Mouse (Mus musculus) embryonic facial prominence, embryonic 14.5 days (tissue): ENCODE measurements at regions not wholly inside any gene's neighbourhood (a gene's known extent, or its start where the extent isn't known, plus 50 kb on each side); places are given as distances from the start of the nearest gene placed in this dataset.

Experiments used
- ATAC-seq: fragments of 200-750 bp; cut with Nextera tagmentation; 2 replicates; pipeline ENCODE4 v1.8.0; 2017; ENCODE audit warnings: low read depth, moderate number of reproducible peaks, moderate TSS enrichment
- DNase-seq: peaks from one replicate; pipeline ENCODE4 v3.0.0-alpha.2; 2015; ENCODE audit warnings: low spot score
- H3K27ac ChIP-seq: fragments of 300-500 bp; sonication (generic); replicated peaks from 2 replicates; pipeline ENCODE4 v1.5.1; 2014; ENCODE audit warnings: low read depth, mild to moderate bottlenecking, low read length, moderate library complexity
- H3K27me3 ChIP-seq: fragments of 300-500 bp; sonication (generic); replicated peaks from 2 replicates; pipeline ENCODE4 v1.6.1; 2014; ENCODE audit warnings: low read length; ENCODE audit not compliant: control insufficient read depth, insufficient read depth
- H3K36me3 ChIP-seq: fragments of 300-500 bp; sonication (generic); 2 replicates; pipeline ENCODE4 v1.6.1; 2014; ENCODE audit warnings: low read length, mixed read lengths; ENCODE audit not compliant: control insufficient read depth, insufficient read depth
- H3K4me1 ChIP-seq: fragments of 300-500 bp; sonication (generic); 2 replicates; pipeline ENCODE4 v1.6.1; 2014; ENCODE audit warnings: antibody characterized with exemption, low read length; ENCODE audit not compliant: control insufficient read depth, insufficient read depth
- H3K4me2 ChIP-seq: fragments of 300-500 bp; sonication (generic); 2 replicates; pipeline ENCODE4 v1.6.1; 2014; ENCODE audit warnings: low read depth, mild to moderate bottlenecking, low read length, moderate library complexity, mixed read lengths
- H3K4me3 ChIP-seq: fragments of 300-500 bp; sonication (generic); 2 replicates; pipeline ENCODE4 v1.5.1; 2014; ENCODE audit warnings: low read depth, mild to moderate bottlenecking, low read length
- H3K9ac ChIP-seq: fragments of 300-500 bp; sonication (generic); 2 replicates; pipeline ENCODE4 v1.6.1; 2014; ENCODE audit warnings: low read depth, mild to moderate bottlenecking, low read length, moderate library complexity, mixed read lengths
- H3K9me3 ChIP-seq: fragments of 300-500 bp; sonication (generic); 2 replicates; pipeline ENCODE4 v1.6.1; 2016; ENCODE audit warnings: low read length; ENCODE audit not compliant: control insufficient read depth
- WGBS: fragments of 180-500 bp; shearing (Covaris S2); extraction: QIAGEN DNeasy Blood & Tissue Kit; methylation state at CpG from one replicate; pipeline ENCODE4 v1.1.7; 2014; 5-methylcytosine and 5-hydroxymethylcytosine counted together

- no peak overlapping the region for H3K4me3 ChIP-seq
- no peak for DNase-seq
- H3K9me3 ChIP-seq: peaks cover 11% of the 10 kb centered on the region; the same call in 1 of the 2 replicates
- no peak for ATAC-seq
- peaks cover 20% of the 10 kb centered on the region for H3K4me1 ChIP-seq
- H3K27ac ChIP-seq: no peak overlapping the region
- no peaks in the 10 kb centered on the region for H3K36me3 ChIP-seq
- H3K27me3 ChIP-seq: no peaks in the 10 kb centered on the region
- 83% methylated on average over 8 of the region's 8 CpGs for WGBS
- no peak overlapping the region for H3K9ac ChIP-seq
- no peak overlapping the region for H3K4me2 ChIP-seq
Observed at GRCm38 (mm10) chr16:95820606-95821005, 118.7 kb downstream of the Ets2 start.

- ATAC-seq (no peak), DNase-seq (no peak)
- WGBS: 71% methylated on average over 1 of the region's 1 CpGs
- Histone ChIP-seq H3K4me1 (peaks cover 14% of the 10 kb centered on the region), H3K27me3 (no peaks in the 10 kb centered on the region), H3K27ac (no peak overlapping the region), H3K9ac (no peak overlapping the region), H3K9me3 (peaks cover 11% of the 10 kb centered on the region; the same call in 1 of the 2 replicates), H3K36me3 (no peaks in the 10 kb centered on the region), H3K4me2 (no peak overlapping the region), H3K4me3 (no peak overlapping the region)
Observed at GRCm38 (mm10) chr16:95820013-95820412, 118.1 kb downstream of the Ets2 start.

- Histone ChIP-seq H3K9me3 (peaks cover 11% of the 10 kb centered on the region; the same call in 1 of the 2 replicates), H3K27me3 (no peaks in the 10 kb centered on the region), H3K9ac (no peak overlapping the region), H3K36me3 (no peaks in the 10 kb centered on the region), H3K27ac (no peak overlapping the region), H3K4me1 (no peaks in the 10 kb centered on the region), H3K4me2 (no peak overlapping the region), H3K4me3 (no peak overlapping the region)
- DNase-seq (no peak), ATAC-seq (no peak)
- 92% methylated on average over 13 of the region's 13 CpGs for WGBS
Observed at GRCm38 (mm10) chr16:95815966-95816365, 114.1 kb downstream of the Ets2 start.

- H3K4me3 ChIP-seq: no peak overlapping the region
- no peak for ATAC-seq
- H3K36me3 ChIP-seq: no peaks in the 10 kb centered on the region
- H3K4me2 ChIP-seq: no peak overlapping the region
- no peak overlapping the region for H3K27ac ChIP-seq
- 78% methylated on average over 6 of the region's 6 CpGs for WGBS
- no peaks in the 10 kb centered on the region for H3K4me1 ChIP-seq
- peaks cover 11% of the 10 kb centered on the region; the same call in 1 of the 2 replicates for H3K9me3 ChIP-seq
- no peak for DNase-seq
- H3K9ac ChIP-seq: no peak overlapping the region
- H3K27me3 ChIP-seq: no peaks in the 10 kb centered on the region
Observed at GRCm38 (mm10) chr16:95815206-95815731, 113.4 kb downstream of the Ets2 start.

GRCm38 (mm10) chr16:95814513-95815118 is 112.7 kb downstream of the Ets2 start:
- Histone ChIP-seq H3K27me3 (no peaks in the 10 kb centered on the region), H3K4me2 (no peak overlapping the region), H3K27ac (no peak overlapping the region), H3K9me3 (peaks cover 11% of the 10 kb centered on the region; the same call in 1 of the 2 replicates), H3K4me3 (no peak overlapping the region), H3K4me1 (no peaks in the 10 kb centered on the region), H3K36me3 (no peaks in the 10 kb centered on the region), H3K9ac (no peak overlapping the region)
- DNase-seq (no peak), ATAC-seq (no peak)
- 80% methylated on average over 9 of the region's 9 CpGs for WGBS

- DNase-seq (peak; percentile 81), ATAC-seq (0 out of 2 replicates have a peak, but pooled peaks have one; percentile 37)
- Histone ChIP-seq H3K36me3 (no peaks in the 10 kb centered on the region), H3K27ac (no peak overlapping the region), H3K4me1 (no peaks in the 10 kb centered on the region), H3K4me3 (no peak overlapping the region), H3K9ac (no peak overlapping the region), H3K4me2 (no peak overlapping the region), H3K9me3 (no peaks in the 10 kb centered on the region), H3K27me3 (no peaks in the 10 kb centered on the region)
- WGBS: 71% methylated on average over 6 of the region's 6 CpGs
Observed at GRCm38 (mm10) chr16:95811092-95811491, 109.2 kb downstream of the Ets2 start.

GRCm38 (mm10) chr16:95809127-95809876 is 107.4 kb downstream of the Ets2 start:
- Histone ChIP-seq H3K9ac (no peak overlapping the region), H3K4me1 (no peaks in the 10 kb centered on the region), H3K27ac (no peak overlapping the region), H3K27me3 (no peaks in the 10 kb centered on the region), H3K4me3 (no peak overlapping the region), H3K36me3 (no peaks in the 10 kb centered on the region), H3K4me2 (no peak overlapping the region), H3K9me3 (no peaks in the 10 kb centered on the region)
- DNase-seq (no peak), ATAC-seq (no peak)
- WGBS: 92% methylated on average over 21 of the region's 21 CpGs

GRCm38 (mm10) chr16:95806510-95806909 is 104.6 kb downstream of the Ets2 start:
- no peaks in the 10 kb centered on the region for H3K27me3 ChIP-seq
- WGBS: 74% methylated on average over 5 of the region's 5 CpGs
- H3K4me2 ChIP-seq: no peak overlapping the region
- H3K27ac ChIP-seq: no peak overlapping the region
- no peaks in the 10 kb centered on the region for H3K9me3 ChIP-seq
- H3K4me3 ChIP-seq: no peak overlapping the region
- DNase-seq (no peak), ATAC-seq (no peak)
- H3K9ac ChIP-seq: no peak overlapping the region
- H3K36me3 ChIP-seq: no peaks in the 10 kb centered on the region
- H3K4me1 ChIP-seq: no peaks in the 10 kb centered on the region
